Mouse (Mus musculus): ENCODE data around the gene Syngr2. TPM values are rescaled to one million over a fixed set of nuclear protein-coding genes. Genes with fewer than 3 reads are reported as not detected.

Gene Syngr2
- polyA plus RNA-seq, 1 experiment from 2014 or later: 135 TPM

DNA sequence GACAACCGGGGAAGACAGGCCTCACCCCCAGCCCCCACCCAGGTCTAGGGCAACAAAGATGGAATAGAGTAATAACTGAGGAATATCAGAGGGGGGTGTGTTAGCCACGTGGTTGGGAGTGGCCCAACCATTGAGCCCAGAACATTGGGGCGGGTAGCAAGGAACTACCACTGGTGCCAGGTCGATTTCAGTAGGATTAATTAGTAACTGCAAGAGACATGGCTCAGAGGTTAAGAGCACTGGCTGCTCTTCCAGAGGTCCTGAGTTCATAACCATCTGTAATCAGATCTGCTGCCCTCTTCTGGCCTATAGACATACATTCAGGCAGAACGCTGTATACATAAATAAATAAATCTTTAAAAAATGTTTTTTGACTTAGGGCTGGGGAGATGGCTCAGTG, 37.2 kb downstream of the Syngr2 start:
- H3K4me1 ChIP-seq (replicated peaks): peaks cover 23% of the 10 kb centered on the region
- ATAC-seq: peak; percentile 70
- H3K36me3 ChIP-seq: peaks cover 1% of the 10 kb centered on the region; the same call in 1 of the 2 replicates

DNA sequence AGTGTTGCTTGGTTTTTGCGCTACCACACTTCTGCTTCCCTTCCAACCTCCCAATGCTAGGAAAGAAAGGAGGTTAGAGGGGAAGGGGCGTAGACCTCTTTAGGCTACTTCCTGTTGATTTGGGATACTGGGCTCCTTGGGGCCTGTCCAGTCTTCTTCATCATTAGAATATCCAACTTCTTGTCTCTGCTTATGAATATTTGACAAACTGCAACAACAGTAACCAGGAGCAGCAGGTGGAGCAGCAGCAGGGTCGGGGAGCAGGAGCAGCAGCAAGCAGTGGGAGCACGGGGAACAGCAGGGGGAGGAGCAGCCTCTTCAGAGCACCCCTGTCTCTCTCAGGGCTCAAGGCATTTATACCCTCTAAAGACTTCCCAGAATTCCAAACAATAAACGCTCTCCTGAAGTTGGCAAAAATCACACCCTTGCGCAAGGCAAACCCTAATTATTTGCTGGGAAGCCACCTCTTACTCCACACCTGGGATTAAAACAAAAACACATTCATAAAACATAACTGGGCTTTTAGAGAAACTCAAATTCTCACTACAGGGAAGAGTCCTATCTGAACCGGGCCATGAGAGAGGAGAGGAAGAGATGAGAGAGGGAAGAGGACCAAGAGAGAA, 38.2 kb downstream of the Syngr2 start:
- Histone ChIP-seq H3K4me2 (replicated peaks) (peak overlapping the region; percentile 85), H3K36me3 (peaks cover 5% of the 10 kb centered on the region)
- no peak for ATAC-seq

More for the DNA sequence above, 37.2 kb downstream of the Syngr2 start:
- no peak overlapping the region for H3K4me2 ChIP-seq (replicated peaks)
- no peak overlapping the region; the same call in 1 of the 2 replicates for H3K27ac ChIP-seq
- no peak overlapping the region for H3K9ac ChIP-seq
- H3K9me3 ChIP-seq: no peaks in the 10 kb centered on the region
- 45% methylated on average over 5 of the region's 5 CpGs for WGBS
- H3K4me3 ChIP-seq (replicated peaks): no peak overlapping the region
- no peaks in the 10 kb centered on the region for H3K27me3 ChIP-seq (replicated peaks)

DNA sequence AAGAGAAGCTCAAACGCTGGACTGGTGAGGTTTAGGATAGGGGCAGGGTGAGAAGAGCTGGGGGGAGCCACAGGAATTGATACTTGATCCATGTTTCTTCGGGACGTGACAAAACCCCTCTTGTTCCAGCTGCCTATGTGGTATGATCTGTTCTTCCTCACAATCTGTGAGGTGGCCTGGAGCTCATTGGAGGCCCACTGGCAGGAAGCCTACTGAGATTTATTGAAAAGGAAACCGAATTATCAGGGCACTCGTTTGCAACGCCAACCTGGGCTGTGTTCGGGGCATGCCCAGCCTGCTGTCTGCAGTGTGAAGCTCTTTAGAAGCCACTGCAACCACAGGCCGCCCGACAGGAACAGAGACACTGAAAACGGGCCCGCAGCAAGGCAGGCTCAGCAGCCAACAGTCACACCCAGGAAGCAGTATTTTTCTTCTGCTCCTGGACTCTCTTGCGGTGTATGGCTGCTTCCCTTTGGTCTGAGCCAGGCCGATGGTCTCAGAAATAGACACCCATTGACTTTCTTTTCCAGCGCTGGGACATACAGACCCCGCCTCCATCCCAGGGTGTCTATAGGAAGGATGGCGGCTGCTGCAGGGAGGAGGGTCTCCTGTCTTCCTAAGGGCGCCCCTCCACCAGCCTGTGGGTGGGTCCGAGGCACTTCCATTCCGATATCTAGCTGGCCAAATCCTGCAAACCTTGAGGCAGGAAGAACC, 39.0 kb downstream of the Syngr2 start:
- Histone ChIP-seq H3K4me3 (replicated peaks) (peak overlapping the region; percentile 69), H3K9me3 (no peaks in the 10 kb centered on the region), H3K27me3 (replicated peaks) (no peaks in the 10 kb centered on the region), H3K4me1 (replicated peaks) (peaks cover 23% of the 10 kb centered on the region), H3K27ac (peak overlapping the region; percentile 99), H3K9ac (peak overlapping the region; percentile 81), H3K36me3 (peaks cover 12% of the 10 kb centered on the region), H3K4me2 (replicated peaks) (peak overlapping the region; percentile 85)
- peak; percentile 70 for ATAC-seq
- WGBS: 4% methylated on average over 19 of the region's 19 CpGs

More for the DNA sequence above, 38.2 kb downstream of the Syngr2 start:
- WGBS: 69% methylated on average over 7 of the region's 7 CpGs
- H3K4me1 ChIP-seq (replicated peaks): peaks cover 23% of the 10 kb centered on the region
- peak overlapping the region; percentile 69 for H3K4me3 ChIP-seq (replicated peaks)
- H3K9me3 ChIP-seq: no peaks in the 10 kb centered on the region
- no peaks in the 10 kb centered on the region for H3K27me3 ChIP-seq (replicated peaks)
- peak overlapping the region; percentile 81 for H3K9ac ChIP-seq
- peak overlapping the region; percentile 99 for H3K27ac ChIP-seq

DNA sequence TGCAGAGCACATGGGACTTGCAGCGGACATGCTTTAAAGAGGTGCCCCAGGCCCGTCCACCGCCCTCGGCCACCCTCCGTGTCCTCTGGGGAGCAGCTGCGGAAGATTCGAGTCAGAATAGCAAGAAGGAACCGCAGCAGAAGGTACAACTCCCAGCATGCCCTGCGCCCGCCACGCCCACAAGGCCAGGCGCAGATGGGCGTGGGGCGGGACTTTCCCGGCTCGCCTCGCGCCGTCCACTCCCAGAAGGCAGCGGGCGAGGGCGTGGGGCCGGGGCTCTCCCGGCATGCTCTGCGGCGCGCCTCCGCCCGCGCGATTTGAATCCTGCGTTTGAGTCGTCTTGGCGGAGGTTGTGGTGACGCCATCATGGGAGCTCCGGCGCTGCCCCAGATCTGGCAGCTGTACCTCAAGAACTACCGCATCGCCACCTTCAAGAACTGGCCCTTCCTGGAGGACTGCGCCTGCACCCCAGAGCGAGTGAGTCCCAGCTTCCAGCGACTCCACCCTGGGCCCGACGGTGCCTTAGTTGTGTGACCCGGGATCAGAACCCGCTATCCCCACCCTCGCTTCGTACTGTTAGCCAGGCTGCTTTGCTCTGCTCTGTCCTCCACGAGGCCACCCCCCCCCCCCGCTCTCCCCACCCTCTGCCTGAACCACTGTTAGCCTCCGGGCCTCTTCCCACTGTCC, 39.7 kb downstream of the Syngr2 start, which contains the start of gene Birc5:
Birc5 (plus strand) TSS at position 267 of the 687 bp plus-strand sequence.
- Histone ChIP-seq H3K4me3 (replicated peaks) (peak within 1 kb of the TSS; percentile 69), H3K9ac (peak within 1 kb of the TSS; percentile 81), H3K4me1 (replicated peaks) (peaks cover 23% of the 10 kb centered on the region), H3K36me3 (peaks cover 17% of the 10 kb centered on the region), H3K27ac (peak within 1 kb of the TSS; percentile 99), H3K9me3 (no peaks in the 10 kb centered on the region), H3K4me2 (replicated peaks) (peak within 1 kb of the TSS; percentile 85), H3K27me3 (replicated peaks) (no peaks in the 10 kb centered on the region)
- WGBS: under 1% methylated on average over 51 of the region's 51 CpGs
- peak; percentile 94 for ATAC-seq

DNA sequence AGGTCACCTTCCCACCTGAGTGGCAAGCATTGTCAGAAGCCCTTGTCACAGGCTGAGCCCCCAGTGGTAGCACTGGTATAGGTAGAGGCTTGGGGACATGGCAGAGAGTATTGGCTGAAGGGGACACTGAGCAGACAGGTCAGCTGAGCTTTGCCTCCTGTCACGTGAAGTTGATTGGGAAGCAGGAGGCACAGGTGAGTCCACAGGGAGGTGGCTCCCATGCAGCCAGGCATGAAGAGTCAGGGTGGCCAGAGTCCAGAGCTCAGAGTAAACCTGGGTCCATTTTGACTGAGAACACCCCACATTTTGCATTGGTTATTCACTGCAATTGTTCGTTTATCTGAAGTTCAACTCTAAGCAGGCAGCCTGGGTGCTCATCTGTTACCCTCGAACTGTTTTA, 43.4 kb downstream of the Syngr2 start:
- no peak overlapping the region for H3K4me2 ChIP-seq (replicated peaks)
- H3K36me3 ChIP-seq: peaks cover 40% of the 10 kb centered on the region
- WGBS: 67% methylated on average over 3 of the region's 3 CpGs
- H3K27ac ChIP-seq: no peak overlapping the region
- no peak overlapping the region for H3K4me3 ChIP-seq (replicated peaks)
- ATAC-seq: no peak
- H3K4me1 ChIP-seq (replicated peaks): peaks cover 13% of the 10 kb centered on the region
- H3K9ac ChIP-seq: no peak overlapping the region
- no peaks in the 10 kb centered on the region for H3K9me3 ChIP-seq
- H3K27me3 ChIP-seq (replicated peaks): no peaks in the 10 kb centered on the region

DNA sequence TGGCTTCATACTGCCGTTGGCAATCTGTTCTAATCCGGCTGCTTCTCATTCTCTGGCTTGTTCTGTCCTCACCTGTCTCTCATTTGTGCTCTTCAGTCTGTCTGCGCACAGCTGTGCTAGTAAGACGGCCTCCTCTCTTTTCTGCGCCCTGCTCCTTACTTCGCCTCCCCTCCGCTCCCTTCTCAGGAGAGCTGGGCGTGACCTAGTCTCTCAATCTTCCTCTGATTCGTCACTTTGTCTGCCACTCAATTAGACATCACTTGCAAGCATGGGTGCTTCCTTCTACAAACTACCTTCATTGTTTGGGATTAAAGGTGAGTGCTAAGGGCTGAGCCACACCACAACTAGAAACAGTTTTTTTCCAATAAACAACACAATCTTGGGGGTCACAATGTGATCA, 44.8 kb downstream of the Syngr2 start:
- Histone ChIP-seq H3K4me2 (replicated peaks) (no peak overlapping the region), H3K27me3 (replicated peaks) (no peaks in the 10 kb centered on the region), H3K4me3 (replicated peaks) (no peak overlapping the region), H3K9me3 (no peaks in the 10 kb centered on the region), H3K4me1 (replicated peaks) (peaks cover 8% of the 10 kb centered on the region), H3K36me3 (peaks cover 40% of the 10 kb centered on the region), H3K27ac (no peak overlapping the region), H3K9ac (no peak overlapping the region)
- 89% methylated on average over 9 of the region's 9 CpGs for WGBS
- ATAC-seq: no peak

DNA sequence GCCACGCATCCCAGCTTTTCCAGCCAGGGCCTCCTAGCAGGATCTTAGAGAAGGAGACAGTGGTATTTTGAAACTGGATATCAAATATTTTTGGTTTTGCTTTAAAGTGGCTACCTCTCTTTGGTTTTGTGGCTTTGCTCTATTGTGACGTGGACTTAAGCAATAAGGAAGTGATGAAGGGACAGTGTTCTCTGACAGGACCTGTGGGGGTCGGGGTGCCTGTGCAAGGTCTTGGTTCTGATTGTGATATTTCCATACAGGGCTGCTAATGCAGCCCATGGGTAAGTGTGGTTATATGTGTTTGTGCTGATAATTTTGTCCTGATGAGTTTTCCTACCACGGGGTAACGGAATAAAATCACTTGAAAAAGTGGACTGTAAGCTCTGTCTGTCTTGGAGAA, 45.9 kb downstream of the Syngr2 start:
- H3K4me2 ChIP-seq (replicated peaks): no peak overlapping the region
- ATAC-seq: no peak
- H3K4me3 ChIP-seq (replicated peaks): no peak overlapping the region
- H3K36me3 ChIP-seq: peaks cover 40% of the 10 kb centered on the region
- H3K27ac ChIP-seq: no peak overlapping the region
- no peaks in the 10 kb centered on the region for H3K9me3 ChIP-seq
- H3K9ac ChIP-seq: no peak overlapping the region
- H3K4me1 ChIP-seq (replicated peaks): peaks cover 7% of the 10 kb centered on the region
- WGBS: 93% methylated on average over 5 of the region's 5 CpGs
- peaks cover 6% of the 10 kb centered on the region for H3K27me3 ChIP-seq (replicated peaks)

DNA sequence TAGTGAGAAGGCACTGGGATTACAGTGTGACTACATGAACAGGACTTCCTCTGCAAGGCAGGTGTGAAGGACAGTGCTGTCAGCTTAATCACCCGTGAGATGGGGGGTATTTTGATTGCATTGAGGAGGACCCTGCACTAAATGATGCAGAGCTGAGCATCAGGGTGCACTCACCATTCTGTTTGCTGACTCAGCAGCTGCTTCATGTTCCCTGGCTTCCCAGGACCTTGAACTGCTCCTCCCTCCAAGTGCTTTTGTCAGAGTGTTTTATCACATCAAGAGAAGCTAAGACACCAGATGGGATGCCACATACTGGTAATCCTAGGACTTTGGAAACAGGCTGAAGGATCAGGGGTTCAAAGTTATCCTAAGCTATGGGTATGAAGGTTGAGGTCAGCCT, 46.5 kb downstream of the Syngr2 start:
- Histone ChIP-seq H3K27ac (no peak overlapping the region), H3K4me1 (replicated peaks) (0 out of 2 replicates have a peak, but pooled peaks cover 9% of the 10 kb centered on the region), H3K9ac (no peak overlapping the region), H3K27me3 (replicated peaks) (peaks cover 13% of the 10 kb centered on the region), H3K4me2 (replicated peaks) (no peak overlapping the region), H3K4me3 (replicated peaks) (no peak overlapping the region), H3K9me3 (no peaks in the 10 kb centered on the region), H3K36me3 (peaks cover 40% of the 10 kb centered on the region)
- no peak for ATAC-seq
- WGBS: 80% methylated on average over 1 of the region's 1 CpGs

DNA sequence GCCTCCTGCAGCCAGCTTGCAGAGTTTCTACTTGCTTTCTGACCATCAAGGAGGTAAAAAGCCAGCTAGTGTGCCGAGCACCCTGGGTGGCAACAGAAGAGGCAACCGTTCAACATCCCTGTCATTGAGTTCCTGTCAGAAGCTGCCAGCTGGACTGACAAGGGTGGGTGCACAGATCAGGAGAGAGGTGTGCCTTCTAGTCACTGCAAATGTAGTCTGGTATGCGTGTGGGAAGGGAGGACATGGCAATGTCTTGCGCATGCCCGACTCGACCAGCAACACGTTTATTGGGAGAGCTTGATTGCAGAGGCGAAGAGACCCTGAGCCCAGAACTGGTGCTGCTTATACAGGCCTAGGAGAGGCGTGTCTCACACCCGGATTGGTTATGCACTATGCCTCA, 48.0 kb downstream of the Syngr2 start:
- ATAC-seq: no peak
- 92% methylated on average over 10 of the region's 10 CpGs for WGBS
- no peak overlapping the region for H3K4me2 ChIP-seq (replicated peaks)

DNA sequence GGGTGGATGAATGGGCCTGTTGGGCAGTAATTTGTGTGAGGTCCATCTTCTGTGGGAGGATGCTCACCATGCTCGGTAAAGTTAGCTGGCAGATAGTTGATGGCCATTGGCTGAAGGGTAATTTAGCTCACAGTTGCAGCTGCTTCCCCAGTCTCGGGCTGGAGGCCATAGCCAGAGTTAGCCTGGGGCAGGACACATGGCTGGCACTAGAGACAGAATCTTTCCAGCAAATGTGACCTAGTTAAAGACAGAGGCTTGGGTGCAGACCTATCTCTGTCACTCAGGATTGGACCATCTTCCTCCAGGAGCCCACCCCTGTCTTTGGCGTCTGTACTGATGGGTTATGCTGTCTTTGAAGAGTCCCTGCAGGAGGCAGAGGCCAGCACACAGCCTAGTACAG, 48.9 kb downstream of the Syngr2 start:
- Histone ChIP-seq H3K4me1 (replicated peaks) (peaks cover 9% of the 10 kb centered on the region; the same call in 1 of the 2 replicates), H3K4me3 (replicated peaks) (no peak overlapping the region), H3K27me3 (replicated peaks) (peaks cover 17% of the 10 kb centered on the region), H3K36me3 (peaks cover 28% of the 10 kb centered on the region), H3K9ac (no peak overlapping the region), H3K4me2 (replicated peaks) (no peak overlapping the region), H3K9me3 (no peaks in the 10 kb centered on the region), H3K27ac (no peak overlapping the region)
- ATAC-seq: no peak
- WGBS: 43% methylated on average over 3 of the region's 3 CpGs

More for the DNA sequence above, 48.0 kb downstream of the Syngr2 start:
- no peak overlapping the region for H3K27ac ChIP-seq
- no peak overlapping the region for H3K9ac ChIP-seq
- H3K4me3 ChIP-seq (replicated peaks): no peak overlapping the region
- H3K36me3 ChIP-seq: peaks cover 37% of the 10 kb centered on the region
- H3K27me3 ChIP-seq (replicated peaks): peaks cover 17% of the 10 kb centered on the region
- H3K9me3 ChIP-seq: no peaks in the 10 kb centered on the region
- H3K4me1 ChIP-seq (replicated peaks): peaks cover 9% of the 10 kb centered on the region; the same call in 1 of the 2 replicates

DNA sequence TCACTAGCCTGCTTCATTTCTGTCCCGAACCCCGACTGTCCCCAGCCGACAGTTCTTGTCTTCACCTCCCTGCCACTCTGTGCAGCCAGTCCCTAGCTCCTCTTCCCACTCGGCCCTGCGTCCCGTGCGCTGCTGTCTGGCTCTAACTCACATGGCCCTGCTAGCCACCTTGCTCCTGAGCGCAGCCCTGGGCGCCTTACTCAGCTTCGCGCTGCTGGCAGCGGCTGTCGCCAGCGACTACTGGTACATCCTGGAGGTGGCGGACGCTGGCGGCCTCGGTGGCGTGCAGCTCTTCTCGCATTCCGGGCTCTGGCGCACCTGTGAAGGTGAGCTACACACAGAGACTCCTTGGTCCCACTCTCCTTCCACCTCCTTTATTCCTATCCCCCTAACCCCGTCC, 51.1 kb downstream of the Syngr2 start, which contains the start of gene Tmem235:
Tmem235 (plus strand) TSS at position 152 of the 400 bp plus-strand sequence.
- 8% methylated on average over 23 of the region's 23 CpGs for WGBS
- Histone ChIP-seq H3K4me3 (replicated peaks) (no peak within 1 kb of the TSS), H3K9me3 (no peaks in the 10 kb centered on the region), H3K4me1 (replicated peaks) (peaks cover 19% of the 10 kb centered on the region), H3K36me3 (peaks cover 18% of the 10 kb centered on the region), H3K4me2 (replicated peaks) (peak within 1 kb of the TSS; percentile 22; the same call in 1 of the 2 replicates), H3K27ac (no peak within 1 kb of the TSS), H3K27me3 (replicated peaks) (peaks cover 17% of the 10 kb centered on the region), H3K9ac (no peak within 1 kb of the TSS)
- no peak for ATAC-seq

DNA sequence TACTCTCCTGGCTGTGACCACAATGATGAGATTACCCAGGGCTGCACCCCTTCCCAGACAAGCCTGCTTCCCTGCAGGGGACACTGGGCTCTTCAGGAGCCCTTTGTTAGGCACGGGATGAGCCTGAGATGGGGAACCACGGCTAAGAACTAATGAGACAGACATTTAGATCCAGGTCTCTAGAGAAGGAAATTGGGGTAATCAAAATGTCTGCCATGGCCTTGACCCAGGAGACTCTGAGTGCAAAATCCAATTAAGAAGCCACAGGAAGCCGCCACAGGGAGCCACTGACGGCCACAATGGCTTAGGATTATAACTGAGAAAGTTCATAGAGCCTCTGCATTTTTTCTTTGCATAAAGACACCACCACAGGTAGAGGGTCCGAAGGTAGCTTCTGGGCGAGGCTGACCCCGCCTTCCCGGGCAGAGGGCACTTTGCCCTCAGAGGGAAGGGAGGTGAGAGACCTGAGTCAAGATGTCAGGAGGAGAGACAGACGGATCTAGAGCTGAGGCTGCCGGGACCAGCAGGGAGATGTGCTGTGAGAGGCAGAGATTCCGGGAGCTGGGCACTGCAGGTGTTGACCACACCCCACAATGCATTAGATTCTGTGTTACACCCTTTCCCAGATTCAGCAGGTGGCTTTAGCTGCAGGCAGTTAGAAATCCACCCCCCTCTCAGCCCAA, 53.8 kb downstream of the Syngr2 start:
- Histone ChIP-seq H3K9ac (no peak overlapping the region), H3K27me3 (replicated peaks) (peaks cover 17% of the 10 kb centered on the region), H3K27ac (peak overlapping the region; percentile 56), H3K4me1 (replicated peaks) (peaks cover 28% of the 10 kb centered on the region), H3K4me3 (replicated peaks) (no peak overlapping the region), H3K9me3 (no peaks in the 10 kb centered on the region), H3K36me3 (no peaks in the 10 kb centered on the region), H3K4me2 (replicated peaks) (peak overlapping the region; percentile 39)
- peak; percentile 77 for ATAC-seq
- 31% methylated on average over 11 of the region's 11 CpGs for WGBS
